Mouse (Mus musculus) adrenal gland, postnatal 14 days (tissue): ENCODE measurements around the gene Capn13. TPM values are rescaled to one million over a fixed set of nuclear protein-coding genes. Genes with fewer than 3 reads are reported as not detected.
"Not testable (repeated sequence)": the region's sequence is repeated elsewhere in the genome, so short reads cannot be mapped to it uniquely, and the experiment has no call there.

Experiments used
- DNase-seq: peaks from one replicate; pipeline ENCODE4 v3.0.0; 2021; ENCODE audit warnings: mixed read lengths
- total RNA-seq: library from RNA; stranded (reverse); gene quantifications from 2 replicates; pipeline ENCODE4 v1.2.3, GENCODE M21; 2021

The Capn13 gene
- total RNA-seq, 1 experiment from 2014 or later = not detected

- no peak for DNase-seq
These were observed 56.9 kb downstream of the Capn13 start for GRCm38 (mm10) chr17:73343632-73344390.

- DNase-seq = no peak
These were observed 58.0 kb downstream of the Capn13 start for GRCm38 (mm10) chr17:73342673-73343072.

GRCm38 (mm10) chr17:73329071-73329470, 71.6 kb downstream of the Capn13 start:
- DNase-seq = no peak

GRCm38 (mm10) chr17:73325314-73325713, 75.4 kb downstream of the Capn13 start:
- no peak for DNase-seq

- DNase-seq = no peak
These were observed 75.9 kb downstream of the Capn13 start for GRCm38 (mm10) chr17:73324732-73325131.

GRCm38 (mm10) chr17:73323981-73324380, 76.7 kb downstream of the Capn13 start:
- DNase-seq = no peak

GRCm38 (mm10) chr17:73314786-73315185, 85.9 kb downstream of the Capn13 start:
- peak; percentile 36 for DNase-seq

- no peak for DNase-seq
These were observed 89.2 kb downstream of the Capn13 start for GRCm38 (mm10) chr17:73311491-73311890.

GRCm38 (mm10) chr17:73308691-73309090, 92.0 kb downstream of the Capn13 start:
- no peak for DNase-seq

GRCm38 (mm10) chr17:73306626-73307025, 94.0 kb downstream of the Capn13 start:
- no peak for DNase-seq

GRCm38 (mm10) chr17:73305622-73306021, 95.0 kb downstream of the Capn13 start:
- peak; percentile 68 for DNase-seq

GRCm38 (mm10) chr17:73304086-73304812, 96.4 kb downstream of the Capn13 start:
- DNase-seq = no peak

- DNase-seq = no peak
These were observed 97.0 kb downstream of the Capn13 start for GRCm38 (mm10) chr17:73303676-73304075.

GRCm38 (mm10) chr17:73303217-73303616, 97.4 kb downstream of the Capn13 start:
- DNase-seq = peak; percentile 82

- DNase-seq = peak; percentile 89
These were observed 98.6 kb downstream of the Capn13 start for GRCm38 (mm10) chr17:73302104-73302503.

GRCm38 (mm10) chr17:73301258-73302050, 99.2 kb downstream of the Capn13 start:
- DNase-seq = peak; percentile 77

GRCm38 (mm10) chr17:73300147-73300880, 100.4 kb downstream of the Capn13 start:
- DNase-seq = no peak

- no peak for DNase-seq
These were observed 101.7 kb downstream of the Capn13 start for GRCm38 (mm10) chr17:73298981-73299380.

- peak; percentile 71 for DNase-seq
These were observed 103.8 kb downstream of the Capn13 start for GRCm38 (mm10) chr17:73296855-73297254.

- DNase-seq = no peak
These were observed 107.4 kb downstream of the Capn13 start for GRCm38 (mm10) chr17:73293237-73293636.

GRCm38 (mm10) chr17:73284301-73284700, 116.4 kb downstream of the Capn13 start:
- DNase-seq = no peak

- not testable (repeated sequence) for DNase-seq
These were observed 118.0 kb downstream of the Capn13 start for GRCm38 (mm10) chr17:73282702-73283101.
